Mouse (Mus musculus) testis, adult 2 months (tissue): ENCODE measurements at regions not wholly inside any gene's neighbourhood (a gene's known extent, or its start where the extent isn't known, plus 50 kb on each side); places are given as distances from the start of the nearest gene placed in this dataset.

Experiments
- H3K27ac ChIP-seq: fragments of 200-500 bp; 2 replicates; pipeline ENCODE4 v1.5.1; 2012; ENCODE audit warnings: low read depth, low read length; ENCODE audit not compliant: control insufficient read depth, insufficient read depth
- H3K27me3 ChIP-seq: fragments of 200-500 bp; 2 replicates; pipeline ENCODE4 v1.6.1; 2012; ENCODE audit warnings: mild to moderate bottlenecking, low read length, moderate library complexity; ENCODE audit not compliant: control insufficient read depth, insufficient read depth
- H3K36me3 ChIP-seq: fragments of 200-500 bp; 2 replicates; pipeline ENCODE4 v1.6.1; 2012; ENCODE audit warnings: mild to moderate bottlenecking, low read length; ENCODE audit not compliant: control insufficient read depth, insufficient read depth
- H3K4me1 ChIP-seq: fragments of 200-500 bp; 2 replicates; pipeline ENCODE4 v1.6.1; 2012; ENCODE audit warnings: low read length; ENCODE audit not compliant: control insufficient read depth, insufficient read depth
- H3K4me3 ChIP-seq: fragments of 200-500 bp; 2 replicates; pipeline ENCODE4 v1.5.1; 2012; ENCODE audit warnings: low read depth, mild to moderate bottlenecking, low read length, moderate library complexity, mixed read lengths; ENCODE audit not compliant: control insufficient read depth
- CTCF ChIP-seq: fragments of 200-500 bp; IDR thresholded peaks from 2 replicates; pipeline ENCODE4 v1.5.1; 2012; ENCODE audit warnings: low read depth, mild to moderate bottlenecking, inconsistent platforms, low read length, moderate library complexity; ENCODE audit not compliant: control insufficient read depth, insufficient read depth, insufficient replicate concordance
- POLR2A ChIP-seq: fragments of 200-500 bp; IDR thresholded peaks from 2 replicates; pipeline ENCODE4 v1.6.1; 2012; ENCODE audit warnings: low read depth, mild to moderate bottlenecking, inconsistent platforms, low read length, moderate library complexity; ENCODE audit not compliant: control insufficient read depth

DNA sequence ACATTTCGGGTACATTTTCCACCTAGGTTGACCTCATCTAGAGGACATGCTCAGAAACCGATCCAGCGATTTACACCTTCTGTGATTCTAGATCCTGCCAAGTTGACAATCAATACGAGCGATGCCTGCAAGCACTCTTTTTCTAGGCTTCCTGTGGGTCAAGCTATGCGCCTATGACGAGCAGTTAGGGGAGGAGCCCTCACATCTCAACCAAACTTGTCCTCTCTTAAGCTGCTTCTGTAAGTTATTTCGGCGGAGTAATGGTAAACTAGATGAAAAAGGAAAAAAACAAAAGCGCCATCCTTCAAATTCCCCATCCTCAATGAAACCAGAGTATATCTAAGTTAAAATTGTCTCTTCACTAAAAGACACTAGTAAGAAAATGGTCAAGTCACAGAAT lies 858.5 kb downstream of the Zfp704 start:
- Histone ChIP-seq H3K4me3 (peak overlapping the region; percentile 25; the same call in 1 of the 2 replicates), H3K27ac (no peak overlapping the region), H3K27me3 (no peaks in the 10 kb centered on the region), H3K36me3 (no peaks in the 10 kb centered on the region), H3K4me1 (peaks cover 4% of the 10 kb centered on the region)
- no peak for TF ChIP-seq POLR2A
- TF ChIP-seq CTCF: no peak

DNA sequence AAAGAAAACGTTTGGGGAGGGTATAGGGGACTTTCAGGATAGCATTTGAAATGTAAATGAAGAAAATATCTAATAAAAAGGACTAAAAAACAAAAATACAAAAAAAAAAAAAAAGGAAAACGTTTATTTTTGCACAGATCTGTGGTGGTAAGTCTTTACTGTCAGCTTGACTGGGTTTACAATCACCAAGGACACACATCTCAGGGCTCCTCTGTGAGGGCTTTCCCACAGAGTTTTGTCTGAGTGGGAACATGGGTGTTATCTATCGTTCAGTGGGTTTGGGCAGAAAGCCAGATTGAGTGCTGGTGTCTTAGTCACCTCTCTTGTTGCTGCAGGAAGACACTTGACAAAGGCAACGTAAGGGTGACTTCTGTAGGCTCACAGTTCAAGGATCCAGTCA lies 859.0 kb downstream of the Zfp704 start:
- no peaks in the 10 kb centered on the region for H3K27me3 ChIP-seq
- no peak overlapping the region for H3K27ac ChIP-seq
- TF ChIP-seq CTCF: no peak
- no peak for TF ChIP-seq POLR2A
- peak overlapping the region; percentile 25; the same call in 1 of the 2 replicates for H3K4me3 ChIP-seq
- peaks cover 4% of the 10 kb centered on the region for H3K4me1 ChIP-seq
- no peaks in the 10 kb centered on the region for H3K36me3 ChIP-seq

DNA sequence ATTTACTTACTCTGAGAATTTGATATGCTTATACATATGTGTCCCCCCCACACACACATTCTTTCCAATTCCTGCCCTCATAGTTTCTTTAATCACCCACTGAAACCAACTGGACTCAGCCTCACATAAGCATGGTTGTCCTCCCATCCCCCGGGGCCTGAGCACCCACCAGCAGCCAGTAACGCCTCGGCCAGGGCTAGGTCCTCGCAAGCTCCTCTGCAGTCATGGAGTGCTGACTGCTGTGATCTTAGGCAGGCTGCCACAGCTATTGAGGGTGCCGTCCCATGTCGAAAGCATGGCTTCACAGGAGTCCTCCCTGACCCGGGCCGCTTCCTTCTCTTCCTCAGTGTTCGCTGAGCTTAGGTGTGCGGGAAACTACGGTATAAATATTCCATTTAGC lies 859.7 kb downstream of the Zfp704 start:
- Histone ChIP-seq H3K4me1 (peaks cover 4% of the 10 kb centered on the region), H3K4me3 (no peak overlapping the region), H3K36me3 (no peaks in the 10 kb centered on the region), H3K27me3 (no peaks in the 10 kb centered on the region), H3K27ac (no peak overlapping the region)
- no peak for TF ChIP-seq CTCF
- TF ChIP-seq POLR2A: no peak

DNA sequence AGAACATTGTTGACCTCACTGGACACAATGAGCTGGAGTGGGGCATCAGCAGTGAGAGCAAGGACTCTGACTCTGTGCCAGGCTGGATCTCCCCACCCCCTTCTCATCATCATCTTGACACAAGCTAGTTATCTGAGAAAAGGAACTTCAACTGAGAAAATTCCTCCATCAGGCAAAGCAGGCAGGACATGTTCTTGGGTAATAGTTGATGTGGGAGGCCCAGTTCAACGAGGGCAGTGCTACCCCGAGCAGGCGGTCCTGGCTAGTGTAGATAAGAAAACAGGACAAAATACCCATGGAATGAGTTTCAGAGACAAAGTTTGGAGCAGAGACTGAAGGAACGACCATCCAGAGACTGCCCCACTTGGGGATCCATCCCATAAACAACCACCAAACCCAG lies 862.7 kb downstream of the Zfp704 start:
- TF ChIP-seq CTCF: no peak
- peak; percentile 22; the same call in 1 of the 2 replicates for TF ChIP-seq POLR2A
- peaks cover 4% of the 10 kb centered on the region; the same call in 1 of the 2 replicates for H3K4me1 ChIP-seq
- H3K27me3 ChIP-seq: no peaks in the 10 kb centered on the region
- H3K27ac ChIP-seq: 0 out of 2 replicates have a peak overlapping the region, but pooled peaks have one; percentile 18
- no peaks in the 10 kb centered on the region for H3K36me3 ChIP-seq
- peak overlapping the region; percentile 44 for H3K4me3 ChIP-seq

DNA sequence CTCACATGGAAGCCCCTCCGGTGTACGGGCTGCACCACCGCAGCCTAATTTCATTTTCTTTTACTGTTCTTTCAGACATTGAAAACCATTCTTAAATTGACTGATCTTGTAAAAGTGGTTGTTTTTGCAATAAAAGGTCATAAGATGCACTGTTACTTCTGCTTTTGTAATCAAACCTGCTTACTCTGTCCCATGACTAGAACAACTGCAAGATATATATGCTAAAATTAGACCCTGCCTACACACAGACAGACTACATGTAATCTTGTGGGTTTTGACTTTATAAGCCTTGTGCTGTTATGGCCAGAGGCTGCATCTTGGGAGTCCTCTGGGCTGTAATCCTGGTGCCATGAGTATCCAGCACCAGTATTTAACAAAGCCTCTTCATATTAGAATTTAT lies 863.2 kb downstream of the Zfp704 start:
- peaks cover 4% of the 10 kb centered on the region; the same call in 1 of the 2 replicates for H3K4me1 ChIP-seq
- H3K36me3 ChIP-seq: no peaks in the 10 kb centered on the region
- H3K27me3 ChIP-seq: no peaks in the 10 kb centered on the region
- H3K4me3 ChIP-seq: peak overlapping the region; percentile 44
- no peak for TF ChIP-seq CTCF
- TF ChIP-seq POLR2A: no peak
- no peak overlapping the region for H3K27ac ChIP-seq

DNA sequence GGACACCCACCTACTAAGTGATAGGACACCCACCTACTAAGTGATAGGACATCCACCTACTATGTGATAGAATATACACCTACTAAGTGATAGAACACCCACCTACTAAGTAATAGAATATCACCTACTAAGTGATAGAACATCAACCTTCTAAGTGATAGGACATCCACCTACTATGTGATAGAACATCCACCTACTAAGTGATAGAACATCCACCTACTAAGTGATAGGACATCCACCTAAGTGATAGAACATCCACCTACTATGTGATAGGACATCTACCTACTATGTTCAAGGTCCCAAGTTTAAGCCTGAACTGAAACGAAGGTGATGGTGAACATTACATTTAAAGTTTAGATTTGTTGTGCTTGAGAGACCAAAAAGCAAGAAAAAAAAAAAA lies 863.8 kb downstream of the Zfp704 start:
- TF ChIP-seq CTCF (no peak), POLR2A (no peak)
- H3K36me3 ChIP-seq: no peaks in the 10 kb centered on the region
- peak overlapping the region; percentile 43; the same call in 1 of the 2 replicates for H3K4me3 ChIP-seq
- H3K27ac ChIP-seq: no peak overlapping the region
- no peaks in the 10 kb centered on the region for H3K27me3 ChIP-seq
- H3K4me1 ChIP-seq: peaks cover 3% of the 10 kb centered on the region; the same call in 1 of the 2 replicates

DNA sequence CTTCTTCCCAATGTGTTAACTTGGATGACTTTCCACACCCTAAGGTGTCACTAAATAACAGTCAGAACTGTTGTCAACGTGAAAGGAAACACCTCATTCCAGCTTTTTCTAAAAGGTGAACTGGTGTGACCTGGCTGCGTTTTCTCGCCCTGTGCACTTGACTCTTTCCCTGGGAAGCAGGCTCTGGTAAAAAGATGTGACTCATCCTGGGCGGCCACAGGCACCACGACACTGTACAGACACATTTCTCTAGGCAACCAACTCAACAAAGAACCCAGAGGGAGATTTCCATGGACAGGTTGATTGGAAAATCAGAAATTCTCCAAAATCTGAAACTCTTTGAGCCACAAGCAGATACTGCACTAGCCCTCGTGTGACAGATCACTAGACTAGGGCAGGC lies 865.0 kb downstream of the Zfp704 start:
- H3K27me3 ChIP-seq: no peaks in the 10 kb centered on the region
- H3K27ac ChIP-seq: no peak overlapping the region
- TF ChIP-seq CTCF: no peak
- no peak for TF ChIP-seq POLR2A
- H3K4me3 ChIP-seq: peak overlapping the region; percentile 73
- H3K36me3 ChIP-seq: no peaks in the 10 kb centered on the region
- no peaks in the 10 kb centered on the region; the same call in 1 of the 2 replicates for H3K4me1 ChIP-seq

DNA sequence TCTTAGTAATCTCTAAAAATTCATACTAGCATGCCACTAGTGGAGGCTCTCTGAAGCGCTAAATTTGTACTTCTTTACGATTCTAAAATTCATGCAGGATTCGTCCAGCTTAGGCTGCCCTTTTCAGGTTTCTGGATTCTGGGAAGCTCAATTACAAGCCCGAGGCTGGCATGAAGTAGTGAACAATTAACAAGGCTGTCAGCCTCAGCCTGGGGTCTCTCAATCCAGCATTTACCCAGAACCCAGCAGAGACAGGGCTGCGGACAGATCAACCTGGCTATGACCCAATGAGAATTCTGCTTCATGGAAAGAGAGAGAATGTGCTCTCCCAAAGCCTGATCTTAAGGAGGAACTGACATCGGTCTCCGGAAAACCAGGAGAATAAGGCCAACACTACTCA lies 866.2 kb downstream of the Zfp704 start:
- H3K4me1 ChIP-seq: peaks cover 11% of the 10 kb centered on the region
- H3K4me3 ChIP-seq: peak overlapping the region; percentile 69
- no peaks in the 10 kb centered on the region for H3K27me3 ChIP-seq
- TF ChIP-seq CTCF: no peak
- no peak for TF ChIP-seq POLR2A
- no peaks in the 10 kb centered on the region for H3K36me3 ChIP-seq
- peak overlapping the region; percentile 27 for H3K27ac ChIP-seq
